Mouse (Mus musculus): ENCODE results near the gene Mical3. TPM values are rescaled to one million over a fixed set of nuclear protein-coding genes. Genes with fewer than 3 reads are reported as not detected.

Gene Mical3
- polyA plus RNA-seq (2014; fragmentation: Illumina TruSeq; extraction: RNeasy Lipid Tissue Mini Kit (QIAGEN cat#74804); ENCODE audit: low read depth, low replicate concordance), result 7.3 TPM

GRCm38 (mm10) chr6:121130773-121131172 lies at the start of gene Mical3:
Gene Mical3 (minus strand): TSS chr6:121130999.

GRCm38 (mm10) chr6:120916074-120916971 lies 214.5 kb downstream of the Mical3 start, which contains the start of gene Bid:
Gene Bid (minus strand): TSS chr6:120916853.

Other genes starting within 250 kb of the Mical3 start
- 3.4 TPM for gene Bid, start 214.1 kb downstream of the Mical3 start, polyA plus RNA-seq (2014; fragmentation: Illumina TruSeq; extraction: RNeasy Lipid Tissue Mini Kit (QIAGEN cat#74804); ENCODE audit: low read depth, low replicate concordance)
- gene Pex26, start 52.7 kb upstream of the Mical3 start, polyA plus RNA-seq (2014; fragmentation: Illumina TruSeq; extraction: RNeasy Lipid Tissue Mini Kit (QIAGEN cat#74804); ENCODE audit: low read depth, low replicate concordance), result 2.3 TPM
- gene Tuba8, start 79.7 kb upstream of the Mical3 start, polyA plus RNA-seq (2014; fragmentation: Illumina TruSeq; extraction: RNeasy Lipid Tissue Mini Kit (QIAGEN cat#74804); ENCODE audit: low read depth, low replicate concordance), result 1.1 TPM
- 6.5 TPM for gene Usp18, start 114.9 kb upstream of the Mical3 start, polyA plus RNA-seq (2014; fragmentation: Illumina TruSeq; extraction: RNeasy Lipid Tissue Mini Kit (QIAGEN cat#74804); ENCODE audit: low read depth, low replicate concordance)
- gene Slc6a13, start 169.2 kb upstream of the Mical3 start, polyA plus RNA-seq (2014; fragmentation: Illumina TruSeq; extraction: RNeasy Lipid Tissue Mini Kit (QIAGEN cat#74804); ENCODE audit: low read depth, low replicate concordance), result not detected
- not detected for gene Slc6a12, start 212.1 kb upstream of the Mical3 start, polyA plus RNA-seq (2014; fragmentation: Illumina TruSeq; extraction: RNeasy Lipid Tissue Mini Kit (QIAGEN cat#74804); ENCODE audit: low read depth, low replicate concordance)

Measured in adrenal gland, adult 10 weeks (tissue).